Mouse (Mus musculus): Measurements from ENCODE around the gene Pfkm. TPM values are rescaled to one million over a fixed set of nuclear protein-coding genes. Genes with fewer than 3 reads are reported as not detected.
A peak's percentile ranks its signal among the peaks of the same experiment; 100 is the strongest.

The Pfkm gene
- total RNA-seq (2021) (100 to 1,000 TPM; 800 to 921 TPM), polyA plus RNA-seq (2012; rRNA removed) (521 and 828 TPM in 2 replicates)
- long read RNA-seq, transcript Pfkm-201 (23 exons, 2,879 nt), result major isoform, 290 of 468 reads
- long read RNA-seq, partial matches to known transcripts, result 129 of 468 reads
- long read RNA-seq, other reads (novel, unspliced or antisense), result 49 of 468 reads

DNA sequence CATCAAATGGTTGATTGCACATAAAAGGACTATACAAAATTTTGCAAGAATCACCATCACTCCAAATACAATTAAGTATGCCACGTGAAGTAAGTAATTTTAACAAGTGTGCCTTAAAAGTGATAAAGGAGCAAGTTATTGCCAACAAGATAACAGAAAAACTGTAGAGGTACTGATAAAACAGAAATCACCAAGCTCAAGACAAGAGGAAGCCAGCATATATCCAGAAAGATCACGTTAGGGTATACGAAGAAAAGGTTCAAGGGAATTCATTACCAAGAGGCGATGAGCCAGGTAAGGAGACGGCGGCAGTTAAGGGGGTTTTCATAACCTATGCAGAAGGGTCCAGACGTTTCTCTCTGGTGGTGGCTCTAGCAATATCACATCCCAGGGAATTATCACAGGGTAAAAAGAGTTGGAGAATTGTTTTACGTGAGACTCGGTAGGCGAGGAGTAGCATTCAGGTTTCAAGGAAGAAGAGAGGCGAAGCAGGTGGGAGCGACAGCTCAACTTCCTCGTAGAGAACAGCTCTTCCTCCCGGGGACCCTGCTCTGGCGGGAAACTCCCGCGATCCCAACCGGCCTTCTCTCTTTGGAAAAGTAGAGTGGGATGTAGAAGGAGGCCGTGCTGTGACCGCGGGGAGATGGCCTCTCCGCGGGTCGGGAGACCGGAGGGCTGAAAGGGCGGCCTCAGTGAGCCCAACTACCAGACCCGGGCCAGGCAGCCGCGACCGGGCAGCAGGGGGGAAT, at the start of gene Pfkm:
Gene Pfkm (plus strand): TSS at position 218 of the 749 bp plus-strand sequence.
- H3K79me2 ChIP-seq (replicated peaks; ENCODE audit: control insufficient read depth, insufficient read depth, low read length), result no peaks in the 10 kb centered on the region; the same call in 1 of the 2 replicates
- peak within 1 kb of the TSS; percentile 92 for H3K9ac ChIP-seq (ENCODE audit: low read depth, low read length)
- TF ChIP-seq CTCF (IDR thresholded peaks at IDR 0.05), result no peak
- no peak for TF ChIP-seq EP300 (IDR thresholded peaks at IDR 0.05; ENCODE audit: insufficient read depth, low read depth, low read length)
- WGBS, result under 1% methylated on average over 30 of the region's 30 CpGs
- intact Hi-C loops (cut with DNase I), result loop anchor here (2.0 to 10.0 kb wide), 3 partner anchors 16 to 302 kb away; no protein-coding TSS in a partner anchor
- H3K27ac ChIP-seq, result peak within 1 kb of the TSS; percentile 93
- peak within 1 kb of the TSS; percentile 78 for H3K4me3 ChIP-seq
- peaks cover 4% of the 10 kb centered on the region for H3K36me3 ChIP-seq (ENCODE audit: control insufficient read depth, insufficient read depth, low read length)
- no peaks in the 10 kb centered on the region; the same call in 1 of the 2 replicates for H3K27me3 ChIP-seq (ENCODE audit: control insufficient read depth, insufficient read depth, low read length)
- no peak for DNase-seq
- H3K4me1 ChIP-seq (ENCODE audit: control insufficient read depth, insufficient read depth, low read length), result peaks cover 6% of the 10 kb centered on the region

- H3K9ac ChIP-seq (ENCODE audit: low read depth, low read length), result no peak overlapping the region
- WGBS, result 81% methylated on average over 6 of the region's 6 CpGs
- H3K4me1 ChIP-seq (ENCODE audit: control insufficient read depth, insufficient read depth, low read length), result no peaks in the 10 kb centered on the region
- intact Hi-C loops (cut with DNase I), result no loop called here
- H3K27me3 ChIP-seq (ENCODE audit: control insufficient read depth, insufficient read depth, low read length), result no peaks in the 10 kb centered on the region
- no peak overlapping the region for H3K27ac ChIP-seq
- no peaks in the 10 kb centered on the region for H3K79me2 ChIP-seq (replicated peaks; ENCODE audit: control insufficient read depth, insufficient read depth, low read length)
- H3K36me3 ChIP-seq (ENCODE audit: control insufficient read depth, insufficient read depth, low read length), result 0 out of 2 replicates have a peak, but pooled peaks cover 2% of the 10 kb centered on the region
- H3K4me3 ChIP-seq, result no peak overlapping the region
- TF ChIP-seq POLR2A (IDR thresholded peaks at IDR 0.05; ENCODE audit: insufficient read depth, low read depth, low read length) (no peak), EP300 (IDR thresholded peaks at IDR 0.05; ENCODE audit: insufficient read depth, low read depth, low read length) (no peak), CTCF (IDR thresholded peaks at IDR 0.05) (no peak)
- no peak for DNase-seq
Observed at GRCm38 (mm10) chr15:98043967-98044366, 48.4 kb upstream of the Pfkm start.

- WGBS, result 96% methylated on average over 5 of the region's 5 CpGs
- TF ChIP-seq POLR2A (IDR thresholded peaks at IDR 0.05; ENCODE audit: insufficient read depth, low read depth, low read length) (no peak), EP300 (IDR thresholded peaks at IDR 0.05; ENCODE audit: insufficient read depth, low read depth, low read length) (no peak), CTCF (IDR thresholded peaks at IDR 0.05) (peak; percentile 25; the same call in 1 of the 2 replicates)
- intact Hi-C loops (cut with DNase I), result no loop called here
- Histone ChIP-seq H3K36me3 (ENCODE audit: control insufficient read depth, insufficient read depth, low read length) (0 out of 2 replicates have a peak, but pooled peaks cover 2% of the 10 kb centered on the region), H3K27me3 (ENCODE audit: control insufficient read depth, insufficient read depth, low read length) (no peaks in the 10 kb centered on the region), H3K4me3 (no peak overlapping the region), H3K27ac (no peak overlapping the region), H3K9ac (ENCODE audit: low read depth, low read length) (no peak overlapping the region), H3K4me1 (ENCODE audit: control insufficient read depth, insufficient read depth, low read length) (no peaks in the 10 kb centered on the region), H3K79me2 (replicated peaks; ENCODE audit: control insufficient read depth, insufficient read depth, low read length) (no peaks in the 10 kb centered on the region)
- no peak for DNase-seq
Observed at GRCm38 (mm10) chr15:98044387-98044786, 48.0 kb upstream of the Pfkm start.

GRCm38 (mm10) chr15:98048918-98049700, 43.3 kb upstream of the Pfkm start:
- Histone ChIP-seq H3K4me3 (no peak overlapping the region), H3K27me3 (ENCODE audit: control insufficient read depth, insufficient read depth, low read length) (no peaks in the 10 kb centered on the region), H3K27ac (no peak overlapping the region), H3K9ac (ENCODE audit: low read depth, low read length) (no peak overlapping the region), H3K79me2 (replicated peaks; ENCODE audit: control insufficient read depth, insufficient read depth, low read length) (no peaks in the 10 kb centered on the region), H3K36me3 (ENCODE audit: control insufficient read depth, insufficient read depth, low read length) (0 out of 2 replicates have a peak, but pooled peaks cover 2% of the 10 kb centered on the region), H3K4me1 (ENCODE audit: control insufficient read depth, insufficient read depth, low read length) (no peaks in the 10 kb centered on the region)
- TF ChIP-seq CTCF (IDR thresholded peaks at IDR 0.05) (no peak), EP300 (IDR thresholded peaks at IDR 0.05; ENCODE audit: insufficient read depth, low read depth, low read length) (no peak), POLR2A (IDR thresholded peaks at IDR 0.05; ENCODE audit: insufficient read depth, low read depth, low read length) (no peak)
- 85% methylated on average over 13 of the region's 13 CpGs for WGBS
- no peak for DNase-seq
- intact Hi-C loops (cut with DNase I), result no loop called here

DNA sequence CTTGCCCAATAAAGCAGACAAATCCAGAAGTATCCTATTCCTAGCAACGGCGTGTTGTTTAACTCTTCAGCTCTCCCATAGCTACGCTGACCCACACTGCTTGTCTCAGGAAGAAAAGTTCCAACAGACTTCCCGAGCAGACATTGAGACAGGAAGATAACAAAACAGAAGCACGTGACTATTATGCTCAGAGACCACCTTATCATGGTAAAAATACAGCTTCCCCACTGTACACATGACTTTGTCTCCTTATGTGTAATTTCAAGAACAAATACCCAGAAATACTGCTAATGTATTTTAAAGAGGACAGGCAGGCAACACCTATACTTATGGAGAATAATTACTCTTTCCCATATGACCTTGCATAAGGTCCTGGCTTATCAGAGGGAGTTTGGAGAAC, 40.7 kb upstream of the Pfkm start:
- intact Hi-C loops (cut with DNase I), result no loop called here
- TF ChIP-seq CTCF (IDR thresholded peaks at IDR 0.05) (no peak), POLR2A (IDR thresholded peaks at IDR 0.05; ENCODE audit: insufficient read depth, low read depth, low read length) (no peak)
- Histone ChIP-seq H3K4me1 (ENCODE audit: control insufficient read depth, insufficient read depth, low read length) (no peaks in the 10 kb centered on the region), H3K27ac (no peak overlapping the region), H3K4me3 (no peak overlapping the region), H3K27me3 (ENCODE audit: control insufficient read depth, insufficient read depth, low read length) (no peaks in the 10 kb centered on the region), H3K36me3 (ENCODE audit: control insufficient read depth, insufficient read depth, low read length) (no peaks in the 10 kb centered on the region), H3K79me2 (replicated peaks; ENCODE audit: control insufficient read depth, insufficient read depth, low read length) (no peaks in the 10 kb centered on the region), H3K9ac (ENCODE audit: low read depth, low read length) (no peak overlapping the region)
- no peak for DNase-seq
- 45% methylated on average over 5 of the region's 5 CpGs for WGBS

Measured in heart, adult 2 months (tissue).